Mouse (Mus musculus) MEL (cell line): ENCODE measurements around the gene Tbx3. TPM values are rescaled to one million over a fixed set of nuclear protein-coding genes. Genes with fewer than 3 reads are reported as not detected.

Source experiments
- DNase-seq: peaks from one replicate; pipeline ENCODE4 v3.0.0; 2011; ENCODE audit warnings: low read depth, low spot score
- H3K27ac ChIP-seq: 2 replicates; pipeline ENCODE4 v1.5.1; 2012; ENCODE audit warnings: low read depth, mild to moderate bottlenecking, control low read depth, low read length, moderate library complexity; ENCODE audit not compliant: control insufficient read depth
- H3K27me3 ChIP-seq, 2 experiments: fragments of 150-350 bp in 1 of 2; sonication (generic) in 1 of 2; 2 replicates each; pipeline ENCODE4 v1.6.1; 2012; ENCODE audit warnings: low read length in 2 of 2, mild to moderate bottlenecking in 2 of 2, improper control_type of control experiment in 1 of 2, moderate library complexity in 1 of 2; ENCODE audit not compliant: insufficient read depth in 2 of 2, control insufficient read depth in 1 of 2
- H3K36me3 ChIP-seq, 2 experiments: 2 replicates each; pipeline ENCODE4 v1.6.1; 2012 to 2014; ENCODE audit warnings: low read length in 2 of 2, improper control_type of control experiment in 1 of 2, inconsistent platforms in 1 of 2, mild to moderate bottlenecking in 1 of 2; ENCODE audit not compliant: insufficient read depth in 2 of 2, control insufficient read depth in 1 of 2
- H3K4me1 ChIP-seq, 2 experiments: fragments of 150-350 bp in 1 of 2; sonication (generic) in 1 of 2; 2 replicates each; pipeline ENCODE4 v1.6.1; 2012; ENCODE audit warnings: low read length in 2 of 2, improper control_type of control experiment in 1 of 2, mild to moderate bottlenecking in 1 of 2; ENCODE audit not compliant: insufficient read depth in 2 of 2, control insufficient read depth in 1 of 2
- H3K4me3 ChIP-seq, 2 experiments: fragments of 150-350 bp in 1 of 2; sonication (generic) in 1 of 2; 2 replicates each; pipeline ENCODE4 v1.5.1; 2012; ENCODE audit warnings: low read depth in 2 of 2, low read length in 2 of 2, mild to moderate bottlenecking in 2 of 2, moderate library complexity in 2 of 2, control low read depth in 1 of 2, improper control_type of control experiment in 1 of 2; ENCODE audit not compliant: control insufficient read depth in 1 of 2, insufficient read depth in 1 of 2
- H3K79me2 ChIP-seq: 2 replicates; pipeline ENCODE4 v1.6.1; 2012; ENCODE audit warnings: mild to moderate bottlenecking, low read length, moderate library complexity; ENCODE audit not compliant: control insufficient read depth, poor library complexity, insufficient read depth
- H3K9ac ChIP-seq: 2 replicates; pipeline ENCODE4 v1.6.1; 2012; ENCODE audit warnings: low read depth, mild to moderate bottlenecking, control low read depth, low read length, moderate library complexity; ENCODE audit not compliant: control insufficient read depth, poor library complexity, severe bottlenecking
- H3K9me3 ChIP-seq: fragments of 150-350 bp; sonication (generic); replicated peaks from 2 replicates; pipeline ENCODE4 v1.6.1; 2012; ENCODE audit warnings: mild to moderate bottlenecking, low read length, improper control_type of control experiment, moderate library complexity; ENCODE audit not compliant: insufficient read depth
- BHLHE40 ChIP-seq: IDR thresholded peaks from 2 replicates; pipeline ENCODE4 v1.6.1; 2012; ENCODE audit warnings: low read depth, mild to moderate bottlenecking, inconsistent platforms, low read length, improper control_type of control experiment, borderline replicate concordance
- CTCF ChIP-seq, 3 experiments: IDR thresholded peaks in 2 of 3; conservative IDR thresholded peaks in 1 of 3; 2 replicates each; pipeline ENCODE4 v1.5.1; 2011 to 2012; ENCODE audit warnings: low read length in 3 of 3, low read depth in 2 of 3, mild to moderate bottlenecking in 2 of 3, improper control_type of control experiment in 1 of 3, inconsistent platforms in 1 of 3, mixed read lengths in 1 of 3, moderate library complexity in 1 of 3; ENCODE audit not compliant: control insufficient read depth in 1 of 3, insufficient read depth in 1 of 3, poor library complexity in 1 of 3, severe bottlenecking in 1 of 3
- ELF1 ChIP-seq: IDR thresholded peaks from 2 replicates; pipeline ENCODE4 v1.6.1; 2014; ENCODE audit warnings: low read depth, mild to moderate bottlenecking, inconsistent platforms, low read length, improper control_type of control experiment, moderate library complexity
- EP300 ChIP-seq, 2 experiments: IDR thresholded peaks; 2 replicates each; pipeline ENCODE4 v1.6.1; 2011; ENCODE audit warnings: improper control_type of control experiment in 2 of 2, low read length in 2 of 2, low read depth in 1 of 2, mild to moderate bottlenecking in 1 of 2
- ETS1 ChIP-seq: IDR thresholded peaks from 2 replicates; pipeline ENCODE4 v1.6.1; 2012; ENCODE audit warnings: low read depth, mild to moderate bottlenecking, inconsistent platforms, low read length, improper control_type of control experiment, moderate library complexity
- GABPA ChIP-seq: IDR thresholded peaks from 2 replicates; pipeline ENCODE4 v1.6.1; 2012; ENCODE audit warnings: low read depth, mild to moderate bottlenecking, inconsistent platforms, low read length, improper control_type of control experiment, moderate library complexity
- HCFC1 ChIP-seq: IDR thresholded peaks from 2 replicates; pipeline ENCODE4 v1.6.1; 2012; ENCODE audit warnings: low read depth, mild to moderate bottlenecking, inconsistent platforms, low read length, improper control_type of control experiment, moderate library complexity
- KAT2A ChIP-seq: conservative IDR thresholded peaks from 2 replicates; pipeline ENCODE4 v1.6.1; 2012; ENCODE audit warnings: low read depth, low read length, improper control_type of control experiment, inconsistent platforms
- MAFK ChIP-seq: IDR thresholded peaks from 2 replicates; pipeline ENCODE4 v1.6.1; 2011; ENCODE audit warnings: low read depth, mild to moderate bottlenecking, low read length, improper control_type of control experiment, borderline replicate concordance
- MAX ChIP-seq: IDR thresholded peaks from 2 replicates; pipeline ENCODE4 v1.6.1; 2011; ENCODE audit warnings: low read length, improper control_type of control experiment
- MAZ ChIP-seq: IDR thresholded peaks from 2 replicates; pipeline ENCODE4 v1.6.1; 2012; ENCODE audit warnings: low read depth, mild to moderate bottlenecking, inconsistent platforms, low read length, improper control_type of control experiment
- MEF2A ChIP-seq: IDR thresholded peaks from 2 replicates; pipeline ENCODE4 v1.6.1; 2014; ENCODE audit warnings: low read depth, mild to moderate bottlenecking, inconsistent platforms, low read length, improper control_type of control experiment; ENCODE audit not compliant: poor library complexity, insufficient replicate concordance, severe bottlenecking; ENCODE audit errors: extremely low read depth
- MXI1 ChIP-seq: IDR thresholded peaks from 2 replicates; pipeline ENCODE4 v1.6.1; 2011; ENCODE audit warnings: mild to moderate bottlenecking, low read depth, low read length, improper control_type of control experiment
- NELFE ChIP-seq: IDR thresholded peaks from 2 replicates; pipeline ENCODE4 v1.6.1; 2011; ENCODE audit warnings: low read depth, low read length, improper control_type of control experiment
- NRF1 ChIP-seq: IDR thresholded peaks from 2 replicates; pipeline ENCODE4 v1.6.1; 2014; ENCODE audit warnings: low read depth, mild to moderate bottlenecking, inconsistent platforms, low read length, improper control_type of control experiment, moderate library complexity; ENCODE audit not compliant: poor library complexity, insufficient read depth, severe bottlenecking
- POLR2AphosphoS2 ChIP-seq: IDR thresholded peaks from 2 replicates; pipeline ENCODE4 v1.6.1; 2011; ENCODE audit warnings: low read length, improper control_type of control experiment
- POLR2AphosphoS5 ChIP-seq: IDR thresholded peaks from 2 replicates; pipeline ENCODE4 v1.6.1; 2012; ENCODE audit warnings: low read depth, borderline replicate concordance, mild to moderate bottlenecking, inconsistent platforms, low read length, moderate library complexity, mixed read lengths
- RAD21 ChIP-seq: IDR thresholded peaks from 2 replicates; pipeline ENCODE4 v1.6.1; 2011; ENCODE audit warnings: mild to moderate bottlenecking, low read depth, low read length, improper control_type of control experiment
- RCOR1 ChIP-seq: IDR thresholded peaks from 2 replicates; pipeline ENCODE4 v1.6.1; 2012; ENCODE audit warnings: low read depth, mild to moderate bottlenecking, inconsistent platforms, low read length, improper control_type of control experiment
- SIN3A ChIP-seq: IDR thresholded peaks from 2 replicates; pipeline ENCODE4 v1.6.1; 2012; ENCODE audit warnings: low read length, improper control_type of control experiment, inconsistent platforms
- SMC3 ChIP-seq: IDR thresholded peaks from 2 replicates; pipeline ENCODE4 v1.6.1; 2011; ENCODE audit warnings: low read depth, low read length, improper control_type of control experiment
- TAL1 ChIP-seq: IDR thresholded peaks from 2 replicates; pipeline ENCODE4 v1.6.1; 2012; ENCODE audit warnings: mild to moderate bottlenecking, inconsistent platforms, low read length, moderate library complexity, mixed read lengths
- TCF12 ChIP-seq: IDR thresholded peaks from 2 replicates; pipeline ENCODE4 v1.6.1; 2014; ENCODE audit warnings: low read depth, mild to moderate bottlenecking, inconsistent platforms, low read length, improper control_type of control experiment, moderate library complexity
- UBTF ChIP-seq: IDR thresholded peaks from 2 replicates; pipeline ENCODE4 v1.6.1; 2012; ENCODE audit warnings: low read depth, mild to moderate bottlenecking, inconsistent platforms, low read length, improper control_type of control experiment, moderate library complexity, borderline replicate concordance; ENCODE audit not compliant: insufficient read depth
- ZKSCAN1 ChIP-seq: IDR thresholded peaks from 2 replicates; pipeline ENCODE4 v1.6.1; 2012; ENCODE audit warnings: low read depth, mild to moderate bottlenecking, inconsistent platforms, low read length, improper control_type of control experiment, moderate library complexity
- ZMIZ1 ChIP-seq: IDR thresholded peaks from 2 replicates; pipeline ENCODE4 v1.6.1; 2012; ENCODE audit warnings: low read depth, mild to moderate bottlenecking, inconsistent platforms, low read length, improper control_type of control experiment, moderate library complexity
- polyA plus RNA-seq, 2 experiments: library from polyadenylated mRNA; stranded (reverse) in 1 of 2; unstranded in 1 of 2; fragments of >175 nt in 1 of 2; fragments of >200 nt in 1 of 2; gene quantifications; 2 replicates each; pipeline versions ENCODE4 v1.2.1 to v1.2.4; 2012; ENCODE audit warnings: low replicate concordance in 2 of 2, low read depth in 1 of 2; ENCODE audit not compliant: insufficient read length in 2 of 2, insufficient read depth in 1 of 2, missing spikeins in 1 of 2
- total RNA-seq: library from RNA; depleted of rRNA; stranded (reverse); fragments of 300-350 nt; gene quantifications from 2 replicates; pipeline ENCODE4 v1.2.3, GENCODE M21; 2012

Tbx3 gene
- total and polyA plus RNA-seq, 3 experiments, result not detected

- Histone ChIP-seq H3K27me3 (no peaks in the 10 kb centered on the region), H3K36me3 (no peaks in the 10 kb centered on the region)
Observed at GRCm38 (mm10) chr5:119663241-119663640, 7.2 kb upstream of the Tbx3 start.

GRCm38 (mm10) chr5:119663747-119664146 lies 6.7 kb upstream of the Tbx3 start:
- no peak overlapping the region for H3K9ac ChIP-seq
- H3K4me1 ChIP-seq, result no peaks in the 10 kb centered on the region
- no peak overlapping the region for H3K27ac ChIP-seq
- no peaks in the 10 kb centered on the region for H3K79me2 ChIP-seq
- DNase-seq, result no peak
- no peaks in the 10 kb centered on the region for H3K36me3 ChIP-seq
- no peaks in the 10 kb centered on the region for H3K9me3 ChIP-seq
- no peak overlapping the region for H3K4me3 ChIP-seq
- no peak for TF ChIP-seq ZKSCAN1
- TF ChIP-seq RCOR1, result no peak
- no peak for TF ChIP-seq HCFC1
- TF ChIP-seq POLR2AphosphoS2, result no peak
- no peak for TF ChIP-seq SMC3
- TF ChIP-seq POLR2AphosphoS5, result no peak
- TF ChIP-seq TCF12, result no peak
- no peak for TF ChIP-seq NRF1
- no peak for TF ChIP-seq MXI1
- no peak for TF ChIP-seq KAT2A
- TF ChIP-seq SIN3A, result no peak
- TF ChIP-seq BHLHE40, result no peak
- no peaks in the 10 kb centered on the region for H3K27me3 ChIP-seq

More at GRCm38 (mm10) chr5:119663241-119663640, 7.2 kb upstream of the Tbx3 start:
- Histone ChIP-seq H3K79me2 (no peaks in the 10 kb centered on the region), H3K27ac (no peak overlapping the region), H3K9ac (no peak overlapping the region), H3K4me3 (no peak overlapping the region), H3K4me1 (no peaks in the 10 kb centered on the region), H3K9me3 (no peaks in the 10 kb centered on the region)
- DNase-seq, result no peak
- no peak for TF ChIP-seq ZKSCAN1
- TF ChIP-seq ZMIZ1, result no peak
- no peak for TF ChIP-seq NELFE
- no peak for TF ChIP-seq TAL1
- TF ChIP-seq TCF12, result no peak
- no peak for TF ChIP-seq EP300 (IDR thresholded peaks at IDR 0.05; ENCODE audit: low read depth in 1 of 2, low read length in 2 of 2)
- no peak for TF ChIP-seq POLR2AphosphoS2
- TF ChIP-seq SIN3A, result no peak
- TF ChIP-seq ELF1, result no peak
- no peak for TF ChIP-seq UBTF
- TF ChIP-seq MAX, result no peak
- no peak for TF ChIP-seq ETS1
- no peak for TF ChIP-seq MAZ
- TF ChIP-seq HCFC1, result no peak
- no peak for TF ChIP-seq GABPA
- no peak for TF ChIP-seq MAFK
- TF ChIP-seq SMC3, result no peak
- TF ChIP-seq CTCF (IDR thresholded peaks at IDR 0.05 in 2 of 3, conservative IDR thresholded peaks at IDR 0.05 in 1 of 3; ENCODE audit: control insufficient read depth in 1 of 3, insufficient read depth in 1 of 3, low read depth in 2 of 3, low read length in 3 of 3, poor library complexity in 1 of 3, severe bottlenecking in 1 of 3), result no peak
- TF ChIP-seq RAD21, result no peak
- TF ChIP-seq MEF2A, result no peak
